20 mouse cellular contexts compared by ENCODE assay signal in genomic region chr13:92675308-92675707, GRCm38 (mm10).
DNase-seq lines count a peak whose midpoint lies in the region; ATAC-seq and TF ChIP-seq lines count a peak whose summit lies in the region.
"Had no signal": no experiment of that assay in that cellular context is flagged by ENCODE, and none has a peak within 500 bp of the region (broad histone marks: within the 10 kb centered on the region; RNA-seq: fewer than 3 reads in every experiment).

No protein-coding gene starts in this region.

- peak overlapping the region; percentile 38; the same call in 1 of the 2 replicates for H3K27ac ChIP-seq in heart, postnatal 0 days (ENCODE audit: low read depth)
- peak overlapping the region; percentile 37; the same call in 1 of the 2 replicates for H3K27ac ChIP-seq in lung, embryonic 14.5 days (ENCODE audit: low read depth)
- no peak overlapping the region for H3K27ac ChIP-seq in forebrain, embryonic 14.5 days (ENCODE audit: low read depth, low read length)
- H3K27ac ChIP-seq: hindbrain, embryonic 12.5 days; liver, embryonic 12.5 days; neural tube, embryonic 13.5 days had no signal

- no peak overlapping the region for H3K4me3 ChIP-seq in heart, postnatal 0 days (ENCODE audit: low read depth, low read length)
- no peak overlapping the region for H3K4me3 ChIP-seq in lung, embryonic 14.5 days (ENCODE audit: low read depth, low read length)
- H3K4me3 ChIP-seq in forebrain, embryonic 14.5 days (ENCODE audit: low read depth, low read length), result no peak overlapping the region
- H3K4me3 ChIP-seq: erythroblast, embryonic 14.5 days; hindbrain, embryonic 12.5 days; liver, embryonic 12.5 days; neural tube, embryonic 13.5 days had no signal

- 69% methylated on average over 3 of the region's 3 CpGs for WGBS in heart, postnatal 0 days
- WGBS in lung, embryonic 14.5 days, result 39% methylated on average over 3 of the region's 3 CpGs
- WGBS in forebrain, embryonic 14.5 days, result 78% methylated on average over 3 of the region's 3 CpGs

- H3K36me3 ChIP-seq in heart, postnatal 0 days (replicated peaks; ENCODE audit: control insufficient read depth, insufficient read depth, low read length), result no peaks in the 10 kb centered on the region
- no peaks in the 10 kb centered on the region for H3K36me3 ChIP-seq in lung, embryonic 14.5 days (ENCODE audit: insufficient read depth)
- H3K36me3 ChIP-seq in forebrain, embryonic 14.5 days (ENCODE audit: control insufficient read depth, insufficient read depth, low read length), result no peaks in the 10 kb centered on the region
- H3K36me3 ChIP-seq: hindbrain, embryonic 12.5 days; liver, embryonic 12.5 days; neural tube, embryonic 13.5 days had no signal

- CTCF ChIA-PET in Patski (lab: Charles Lee), result interaction anchor here (1.0 to 1.9 kb wide), 2 partner anchors 11 kb away, joined by 4 read pairs; no protein-coding TSS in a partner anchor

- H3K4me2 ChIP-seq in heart, postnatal 0 days (ENCODE audit: low read depth, low read length), result no peak overlapping the region
- no peak overlapping the region for H3K4me2 ChIP-seq in lung, embryonic 14.5 days
- H3K4me2 ChIP-seq in forebrain, embryonic 14.5 days (ENCODE audit: low read length), result no peak overlapping the region
- H3K4me2 ChIP-seq: hindbrain, embryonic 12.5 days; liver, embryonic 12.5 days; neural tube, embryonic 13.5 days had no signal

- no peak overlapping the region for H3K9ac ChIP-seq in heart, postnatal 0 days (replicated peaks; ENCODE audit: low read depth, low read length)
- no peak overlapping the region for H3K9ac ChIP-seq in lung, embryonic 14.5 days
- no peak overlapping the region for H3K9ac ChIP-seq in forebrain, embryonic 14.5 days (ENCODE audit: low read length)
- H3K9ac ChIP-seq: hindbrain, embryonic 12.5 days; liver, embryonic 12.5 days; neural tube, embryonic 13.5 days had no signal

- in situ Hi-C loops in Patski (cut with MboI; ENCODE audit: low pct_unique_long_range_greater_than_20kb), result no loop called here

- ATAC-seq in heart, postnatal 0 days (ENCODE audit: insufficient read depth, low read depth), result no peak
- peak; percentile 12; the same call in 1 of the 2 replicates for ATAC-seq in lung, embryonic 14.5 days (ENCODE audit: insufficient read depth)
- ATAC-seq in Patski, result peak; percentile 78
- no peak for ATAC-seq in forebrain, embryonic 14.5 days
- no peak for ATAC-seq in megakaryocyte progenitor cell, adult 5-6 weeks (replicated peaks; ENCODE audit: poor library complexity)
- ATAC-seq: forebrain, embryonic 16.5 days had no signal

- DNase-seq in heart, postnatal 0 days (ENCODE audit: low spot score), result no peak
- DNase-seq in heart, adult 8-10 months (ENCODE audit: low spot score), result no peak
- DNase-seq in lung, embryonic 14.5 days, result no peak
- no peak for DNase-seq in lung, postnatal 25 days (ENCODE audit: low spot score)
- no peak for DNase-seq in Patski (ENCODE audit: low read depth, low spot score)
- DNase-seq in naive thymus-derived CD4-positive, alpha-beta T cell, adult 2 months (ENCODE audit: low read depth), result peak; percentile 4
- DNase-seq in forebrain, embryonic 14.5 days (ENCODE audit: low spot score), result no peak
- DNase-seq: adrenal gland, postnatal 36 days; B cell, adult 2 months; cerebellum, adult 8-10 months; heart, postnatal 10 days; kidney, postnatal 4 days; lung, postnatal 14 days; right cerebral cortex, postnatal 14 days had no signal

- TF ChIP-seq CTCF in heart, postnatal 0 days (IDR thresholded peaks at IDR 0.05; ENCODE audit: low read depth), result no peak
- TF ChIP-seq CTCF in lung, embryonic 14.5 days (IDR thresholded peaks at IDR 0.05; ENCODE audit: low read depth), result no peak
- no peak for TF ChIP-seq CTCF in Patski (IDR thresholded peaks at IDR 0.05)

- no peaks in the 10 kb centered on the region for H3K9me3 ChIP-seq in heart, postnatal 0 days (replicated peaks; ENCODE audit: control insufficient read depth, low read length)
- H3K9me3 ChIP-seq in lung, embryonic 14.5 days (ENCODE audit: low read depth, low read length), result no peaks in the 10 kb centered on the region
- no peaks in the 10 kb centered on the region for H3K9me3 ChIP-seq in forebrain, embryonic 14.5 days (replicated peaks; ENCODE audit: control insufficient read depth, low read length)
- H3K9me3 ChIP-seq: hindbrain, embryonic 12.5 days; liver, embryonic 12.5 days; neural tube, embryonic 13.5 days had no signal

- TF ChIP-seq EP300 in heart, postnatal 0 days (IDR thresholded peaks at IDR 0.05; ENCODE audit: low read depth), result no peak

- no peaks in the 10 kb centered on the region for H3K27me3 ChIP-seq in heart, postnatal 0 days (ENCODE audit: control insufficient read depth, insufficient read depth, low read length)
- H3K27me3 ChIP-seq in lung, embryonic 14.5 days (ENCODE audit: insufficient read depth, low read length), result no peaks in the 10 kb centered on the region
- no peaks in the 10 kb centered on the region for H3K27me3 ChIP-seq in Patski
- no peaks in the 10 kb centered on the region for H3K27me3 ChIP-seq in forebrain, embryonic 14.5 days (replicated peaks; ENCODE audit: control insufficient read depth, insufficient read depth, low read length)
- H3K27me3 ChIP-seq: hindbrain, embryonic 12.5 days; liver, embryonic 12.5 days; neural tube, embryonic 13.5 days had no signal

- POLR2A ChIA-PET in Patski (lab: Charles Lee), result interaction anchor here (1.0 kb wide), 1 partner anchor 64 kb away, joined by 4 read pairs; the partner anchor contains the start of gene Serinc5

- peaks cover 31% of the 10 kb centered on the region for H3K4me1 ChIP-seq in heart, postnatal 0 days (ENCODE audit: control insufficient read depth, insufficient read depth)
- peaks cover 17% of the 10 kb centered on the region for H3K4me1 ChIP-seq in lung, embryonic 14.5 days (ENCODE audit: insufficient read depth)
- no peaks in the 10 kb centered on the region for H3K4me1 ChIP-seq in forebrain, embryonic 14.5 days (ENCODE audit: control insufficient read depth, insufficient read depth, low read length)

Comparison
In these comparisons a context has a peak if more than half of its experiments do, and no peak if none do; other contexts are left out.
1. ATAC-seq: peak in lung, embryonic 14.5 days (single experiment) and Patski (single experiment); none in heart, postnatal 0 days (single experiment), forebrain, embryonic 14.5 days (single experiment) and megakaryocyte progenitor cell, adult 5-6 weeks (single experiment).